Mouse (Mus musculus) liver, embryonic 14.5 days (tissue): Measurements from ENCODE around the gene Pmf1.
"Not testable (repeated sequence)": the region's sequence is repeated elsewhere in the genome, so short reads cannot be mapped to it uniquely, and the experiment has no call there.

Source experiments
- CTCF ChIP-seq: IDR thresholded peaks from 2 replicates; pipeline ENCODE4 v1.5.1; 2016; ENCODE audit warnings: antibody characterized with exemption, low read depth, control low read depth
- EP300 ChIP-seq: IDR thresholded peaks from 2 replicates; pipeline ENCODE4 v1.6.1; 2016; ENCODE audit warnings: antibody characterized with exemption, low read depth

GRCm38 (mm10) chr3:88381389-88382315, 28.5 kb downstream of the Pmf1 start:
- TF ChIP-seq CTCF, EP300: not testable (repeated sequence)
